Mouse (Mus musculus) kidney, postnatal 0 days (tissue): ENCODE measurements around the gene Pdzrn4. TPM values are rescaled to one million over a fixed set of nuclear protein-coding genes. Genes with fewer than 3 reads are reported as not detected.

Source experiments
- ATAC-seq: fragments of 200-750 bp; cut with Nextera tagmentation; replicated peaks from 2 replicates; pipeline ENCODE4 v1.8.0; 2017; ENCODE audit warnings: low read depth, moderate number of reproducible peaks, moderate TSS enrichment, moderate library complexity; ENCODE audit not compliant: low FRiP score
- DNase-seq: peaks from one replicate; pipeline ENCODE4 v3.0.0-alpha.2; 2016; ENCODE audit warnings: low spot score
- H3K27ac ChIP-seq: fragments of 300-500 bp; sonication (generic); 2 replicates; pipeline ENCODE4 v1.5.1; 2014; ENCODE audit warnings: mild to moderate bottlenecking
- H3K27me3 ChIP-seq: fragments of 300-500 bp; sonication (generic); 2 replicates; pipeline ENCODE4 v1.6.1; 2014; ENCODE audit warnings: low read length, mixed read lengths; ENCODE audit not compliant: insufficient read depth
- H3K36me3 ChIP-seq: fragments of 300-500 bp; sonication (generic); 2 replicates; pipeline ENCODE4 v1.6.1; 2014; ENCODE audit warnings: low read length, mixed read lengths; ENCODE audit not compliant: insufficient read depth
- H3K4me1 ChIP-seq: fragments of 300-500 bp; sonication (generic); replicated peaks from 2 replicates; pipeline ENCODE4 v1.6.1; 2014; ENCODE audit warnings: antibody characterized with exemption, low read length, mixed read lengths; ENCODE audit not compliant: insufficient read depth
- H3K4me2 ChIP-seq: fragments of 300-500 bp; sonication (generic); 2 replicates; pipeline ENCODE4 v1.6.1; 2014; ENCODE audit warnings: mild to moderate bottlenecking, low read length, moderate library complexity, mixed read lengths
- H3K4me3 ChIP-seq: fragments of 300-500 bp; sonication (generic); replicated peaks from 2 replicates; pipeline ENCODE4 v1.5.1; 2014; ENCODE audit warnings: low read depth, low read length
- H3K9ac ChIP-seq: fragments of 300-500 bp; sonication (generic); 2 replicates; pipeline ENCODE4 v1.6.1; 2014; ENCODE audit warnings: low read depth, low read length
- H3K9me3 ChIP-seq: fragments of 300-500 bp; sonication (generic); replicated peaks from 2 replicates; pipeline ENCODE4 v1.6.1; 2016; ENCODE audit warnings: low read length, inconsistent platforms, mixed read lengths
- CTCF ChIP-seq: IDR thresholded peaks from 2 replicates; pipeline ENCODE4 v1.5.1; 2016; ENCODE audit warnings: antibody characterized with exemption, low read depth, mild to moderate bottlenecking, moderate library complexity
- WGBS: fragments of 180-500 bp; shearing (Covaris S2); extraction: QIAGEN DNeasy Blood & Tissue Kit; methylation state at CpG from one replicate; pipeline ENCODE4 v1.1.7; 2014; 5-methylcytosine and 5-hydroxymethylcytosine counted together
- polyA plus RNA-seq: library from polyadenylated mRNA; unstranded; fragments of >200 nt; fragmentation: Nextera tagmentation; extraction: Ambion mirVana; gene quantifications from 2 replicates; pipeline ENCODE4 v1.2.1, GENCODE M21; 2015

The Pdzrn4 gene
- polyA plus RNA-seq, 1 experiment from 2014 or later = 2.8 TPM

GRCm38 (mm10) chr15:92417120-92417519, 20.4 kb downstream of the Pdzrn4 start:
- no peak for TF ChIP-seq CTCF
- ATAC-seq (no peak), DNase-seq (no peak)
- Histone ChIP-seq H3K4me1 (no peaks in the 10 kb centered on the region), H3K27ac (no peak overlapping the region), H3K9ac (no peak overlapping the region), H3K4me3 (no peak overlapping the region), H3K4me2 (no peak overlapping the region), H3K27me3 (no peaks in the 10 kb centered on the region), H3K36me3 (no peaks in the 10 kb centered on the region), H3K9me3 (no peaks in the 10 kb centered on the region)
- WGBS = 33% methylated on average over 3 of the region's 3 CpGs

- no peak overlapping the region for H3K4me2 ChIP-seq
- H3K27ac ChIP-seq = no peak overlapping the region
- WGBS = 8% methylated on average over 6 of the region's 6 CpGs
- ATAC-seq = no peak
- no peaks in the 10 kb centered on the region for H3K9me3 ChIP-seq
- TF ChIP-seq CTCF = peak; percentile 75
- H3K4me3 ChIP-seq = no peak overlapping the region
- H3K36me3 ChIP-seq = no peaks in the 10 kb centered on the region
- no peaks in the 10 kb centered on the region for H3K4me1 ChIP-seq
- no peak overlapping the region for H3K9ac ChIP-seq
- DNase-seq = peak; percentile 79
- no peaks in the 10 kb centered on the region for H3K27me3 ChIP-seq
These were observed 37.9 kb downstream of the Pdzrn4 start for GRCm38 (mm10) chr15:92434605-92435004.

DNA sequence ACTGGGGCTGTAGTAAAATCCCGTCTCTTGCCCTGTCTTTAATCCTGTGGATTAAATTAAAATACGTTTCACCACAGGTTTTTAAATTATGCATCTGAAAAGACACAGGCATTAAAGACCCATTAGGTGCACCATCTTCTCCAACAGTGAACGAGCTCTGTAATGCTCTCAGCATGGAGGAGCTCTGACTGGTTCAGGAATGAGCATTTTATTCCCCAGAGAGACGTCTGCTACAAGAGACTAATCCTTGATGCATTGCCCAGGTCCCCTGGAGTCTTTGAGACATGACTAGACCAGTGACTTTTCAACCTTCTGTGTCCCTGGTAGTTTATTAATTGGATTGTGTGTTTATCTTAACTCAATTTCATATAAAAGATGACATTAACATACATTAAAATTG, 38.6 kb downstream of the Pdzrn4 start:
- Histone ChIP-seq H3K4me2 (no peak overlapping the region), H3K27me3 (no peaks in the 10 kb centered on the region), H3K9me3 (no peaks in the 10 kb centered on the region), H3K36me3 (no peaks in the 10 kb centered on the region), H3K9ac (no peak overlapping the region), H3K4me1 (no peaks in the 10 kb centered on the region), H3K27ac (no peak overlapping the region), H3K4me3 (no peak overlapping the region)
- TF ChIP-seq CTCF = no peak
- ATAC-seq = no peak
- 63% methylated on average over 4 of the region's 4 CpGs for WGBS
- DNase-seq = no peak

- Histone ChIP-seq H3K4me2 (0 out of 2 replicates have a peak overlapping the region, but pooled peaks have one; percentile 1), H3K9ac (no peak overlapping the region), H3K36me3 (no peaks in the 10 kb centered on the region), H3K27me3 (no peaks in the 10 kb centered on the region; the same call in 1 of the 2 replicates), H3K27ac (no peak overlapping the region), H3K4me1 (no peaks in the 10 kb centered on the region), H3K4me3 (no peak overlapping the region), H3K9me3 (no peaks in the 10 kb centered on the region)
- WGBS = 56% methylated on average over 19 of the region's 19 CpGs
- no peak for ATAC-seq
- peak; percentile 31 for DNase-seq
- no peak for TF ChIP-seq CTCF
These were observed 45.0 kb downstream of the Pdzrn4 start for GRCm38 (mm10) chr15:92441630-92442180.

DNA sequence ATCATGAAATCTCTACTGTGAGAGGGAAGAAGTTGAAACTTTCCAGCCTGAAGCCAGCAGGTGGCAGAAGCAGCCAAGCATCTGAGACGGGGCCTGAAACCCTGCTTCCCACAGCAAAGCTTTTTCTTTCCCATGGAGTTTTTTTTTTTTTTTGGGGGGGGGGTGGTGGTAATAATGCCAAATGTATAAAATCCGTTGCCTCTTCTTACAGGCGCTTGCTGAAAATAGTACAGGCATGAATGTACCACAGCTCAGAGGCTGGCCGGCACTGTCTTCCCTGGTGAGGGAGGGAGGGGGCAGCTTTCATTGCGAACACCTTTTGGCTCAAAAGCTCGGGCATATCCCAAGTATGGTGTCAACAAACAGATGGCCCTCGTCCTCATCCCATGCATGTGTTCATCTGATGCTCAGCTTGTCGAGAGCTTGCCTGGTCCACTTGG, 51.0 kb downstream of the Pdzrn4 start:
- DNase-seq (peak; percentile 69), ATAC-seq (no peak)
- Histone ChIP-seq H3K4me3 (no peak overlapping the region), H3K4me1 (no peaks in the 10 kb centered on the region), H3K9me3 (no peaks in the 10 kb centered on the region), H3K27ac (no peak overlapping the region), H3K36me3 (no peaks in the 10 kb centered on the region), H3K4me2 (no peak overlapping the region), H3K9ac (no peak overlapping the region), H3K27me3 (no peaks in the 10 kb centered on the region; the same call in 1 of the 2 replicates)
- peak; percentile 80 for TF ChIP-seq CTCF
- 38% methylated on average over 8 of the region's 8 CpGs for WGBS

GRCm38 (mm10) chr15:92449112-92449511, 52.4 kb downstream of the Pdzrn4 start:
- Histone ChIP-seq H3K9ac (no peak overlapping the region), H3K27me3 (no peaks in the 10 kb centered on the region), H3K4me2 (no peak overlapping the region), H3K4me1 (no peaks in the 10 kb centered on the region), H3K27ac (no peak overlapping the region), H3K4me3 (no peak overlapping the region), H3K36me3 (no peaks in the 10 kb centered on the region), H3K9me3 (no peaks in the 10 kb centered on the region)
- DNase-seq = no peak
- TF ChIP-seq CTCF = no peak
- 94% methylated on average over 8 of the region's 8 CpGs for WGBS
- no peak for ATAC-seq

DNA sequence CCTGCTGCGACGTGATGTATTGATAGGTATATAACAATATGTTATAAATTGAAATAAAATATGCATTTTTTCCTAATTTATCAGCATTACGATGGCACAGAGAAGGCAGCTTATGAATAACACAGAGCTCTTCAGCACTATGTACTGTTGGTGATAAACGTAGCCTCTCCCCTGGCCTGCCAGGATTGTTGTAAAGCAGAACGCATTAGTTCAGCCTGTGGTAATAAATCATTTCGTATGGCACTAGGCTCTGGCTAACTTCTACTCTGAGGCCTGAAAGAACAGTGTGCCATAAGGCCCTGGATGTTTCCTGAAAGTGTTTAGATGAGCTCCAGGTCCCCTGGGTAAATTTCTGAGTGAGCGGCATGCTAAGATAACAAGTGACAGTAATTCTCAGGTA, 55.9 kb downstream of the Pdzrn4 start:
- WGBS = 52% methylated on average over 7 of the region's 7 CpGs
- ATAC-seq = no peak

More for the DNA sequence above, 55.9 kb downstream of the Pdzrn4 start:
- no peak overlapping the region for H3K4me3 ChIP-seq
- no peaks in the 10 kb centered on the region for H3K36me3 ChIP-seq
- no peaks in the 10 kb centered on the region for H3K27me3 ChIP-seq
- no peak for TF ChIP-seq CTCF
- no peaks in the 10 kb centered on the region for H3K9me3 ChIP-seq
- H3K4me1 ChIP-seq = no peaks in the 10 kb centered on the region
- H3K27ac ChIP-seq = no peak overlapping the region
- no peak overlapping the region for H3K9ac ChIP-seq
- H3K4me2 ChIP-seq = no peak overlapping the region
- DNase-seq = no peak
